Mouse (Mus musculus): ENCODE data around the gene Exoc6b. TPM values are rescaled to one million over a fixed set of nuclear protein-coding genes. Genes with fewer than 3 reads are reported as not detected.
A peak's percentile ranks its signal among the peaks of the same experiment; 100 is the strongest.

Gene Exoc6b
- polyA plus RNA-seq, 1 experiment = 5.8 TPM

- Histone ChIP-seq H3K4me1 (ENCODE audit: control insufficient read depth, insufficient read depth, low read length) (no peaks in the 10 kb centered on the region), H3K4me3 (replicated peaks; ENCODE audit: control insufficient read depth, low read depth, low read length) (no peak overlapping the region), H3K27ac (ENCODE audit: control insufficient read depth, insufficient read depth, low read depth, low read length, poor library complexity) (no peak overlapping the region)
- 13% methylated on average over 2 of the region's 2 CpGs for WGBS
- TF ChIP-seq CTCF (IDR thresholded peaks at IDR 0.05; ENCODE audit: control insufficient read depth, insufficient read depth, low read length) (no peak), POLR2A (IDR thresholded peaks at IDR 0.05; ENCODE audit: borderline replicate concordance, control insufficient read depth, low read depth, low read length) (no peak)
These were observed 5.7 kb upstream of the Exoc6b start for GRCm38 (mm10) chr6:85074996-85075395.

GRCm38 (mm10) chr6:85068322-85069022 lies 841 bp downstream of the Exoc6b start:
- Histone ChIP-seq H3K4me1 (ENCODE audit: control insufficient read depth, insufficient read depth, low read length) (no peaks in the 10 kb centered on the region; the same call in 1 of the 2 replicates), H3K4me3 (replicated peaks; ENCODE audit: control insufficient read depth, low read depth, low read length) (peak overlapping the region; percentile 91), H3K27ac (ENCODE audit: control insufficient read depth, insufficient read depth, low read depth, low read length, poor library complexity) (no peak overlapping the region)
- 2% methylated on average over 17 of the region's 17 CpGs for WGBS
- no peak for TF ChIP-seq POLR2A (IDR thresholded peaks at IDR 0.05; ENCODE audit: borderline replicate concordance, control insufficient read depth, low read depth, low read length)
- no peak for TF ChIP-seq CTCF (IDR thresholded peaks at IDR 0.05; ENCODE audit: control insufficient read depth, insufficient read depth, low read length)

GRCm38 (mm10) chr6:85057641-85058040 lies 11.7 kb downstream of the Exoc6b start:
- TF ChIP-seq POLR2A (IDR thresholded peaks at IDR 0.05; ENCODE audit: borderline replicate concordance, control insufficient read depth, low read depth, low read length) (no peak), CTCF (IDR thresholded peaks at IDR 0.05; ENCODE audit: control insufficient read depth, insufficient read depth, low read length) (no peak)
- WGBS = 69% methylated on average over 1 of the region's 1 CpGs
- no peak overlapping the region for H3K27ac ChIP-seq (ENCODE audit: control insufficient read depth, insufficient read depth, low read depth, low read length, poor library complexity)
- no peak overlapping the region for H3K4me3 ChIP-seq (replicated peaks; ENCODE audit: control insufficient read depth, low read depth, low read length)
- H3K4me1 ChIP-seq (ENCODE audit: control insufficient read depth, insufficient read depth, low read length) = no peaks in the 10 kb centered on the region

- TF ChIP-seq POLR2A (IDR thresholded peaks at IDR 0.05; ENCODE audit: borderline replicate concordance, control insufficient read depth, low read depth, low read length) (no peak), CTCF (IDR thresholded peaks at IDR 0.05; ENCODE audit: control insufficient read depth, insufficient read depth, low read length) (no peak)
- 52% methylated on average over 4 of the region's 4 CpGs for WGBS
These were observed 18.2 kb downstream of the Exoc6b start for GRCm38 (mm10) chr6:85051109-85051508.

GRCm38 (mm10) chr6:85046531-85046930 lies 22.8 kb downstream of the Exoc6b start:
- Histone ChIP-seq H3K4me3 (replicated peaks; ENCODE audit: control insufficient read depth, low read depth, low read length) (no peak overlapping the region), H3K4me1 (ENCODE audit: control insufficient read depth, insufficient read depth, low read length) (no peaks in the 10 kb centered on the region), H3K27ac (ENCODE audit: control insufficient read depth, insufficient read depth, low read depth, low read length, poor library complexity) (no peak overlapping the region)
- TF ChIP-seq CTCF (IDR thresholded peaks at IDR 0.05; ENCODE audit: control insufficient read depth, insufficient read depth, low read length) (no peak), POLR2A (IDR thresholded peaks at IDR 0.05; ENCODE audit: borderline replicate concordance, control insufficient read depth, low read depth, low read length) (no peak)
- 71% methylated on average over 3 of the region's 3 CpGs for WGBS

More at GRCm38 (mm10) chr6:85051109-85051508, 18.2 kb downstream of the Exoc6b start:
- Histone ChIP-seq H3K27ac (ENCODE audit: control insufficient read depth, insufficient read depth, low read depth, low read length, poor library complexity) (no peak overlapping the region), H3K4me1 (ENCODE audit: control insufficient read depth, insufficient read depth, low read length) (no peaks in the 10 kb centered on the region), H3K4me3 (replicated peaks; ENCODE audit: control insufficient read depth, low read depth, low read length) (no peak overlapping the region)

GRCm38 (mm10) chr6:85044621-85045152 lies 24.6 kb downstream of the Exoc6b start:
- H3K4me3 ChIP-seq (replicated peaks; ENCODE audit: control insufficient read depth, low read depth, low read length) = no peak overlapping the region
- no peak overlapping the region for H3K27ac ChIP-seq (ENCODE audit: control insufficient read depth, insufficient read depth, low read depth, low read length, poor library complexity)
- 83% methylated on average over 4 of the region's 4 CpGs for WGBS
- H3K4me1 ChIP-seq (ENCODE audit: control insufficient read depth, insufficient read depth, low read length) = no peaks in the 10 kb centered on the region
- no peak for TF ChIP-seq CTCF (IDR thresholded peaks at IDR 0.05; ENCODE audit: control insufficient read depth, insufficient read depth, low read length)
- no peak for TF ChIP-seq POLR2A (IDR thresholded peaks at IDR 0.05; ENCODE audit: borderline replicate concordance, control insufficient read depth, low read depth, low read length)

- 1% methylated on average over 6 of the region's 6 CpGs for WGBS
- TF ChIP-seq POLR2A (IDR thresholded peaks at IDR 0.05; ENCODE audit: borderline replicate concordance, control insufficient read depth, low read depth, low read length) (no peak), CTCF (IDR thresholded peaks at IDR 0.05; ENCODE audit: control insufficient read depth, insufficient read depth, low read length) (peak; percentile 65)
- Histone ChIP-seq H3K4me3 (replicated peaks; ENCODE audit: control insufficient read depth, low read depth, low read length) (no peak overlapping the region), H3K27ac (ENCODE audit: control insufficient read depth, insufficient read depth, low read depth, low read length, poor library complexity) (no peak overlapping the region), H3K4me1 (ENCODE audit: control insufficient read depth, insufficient read depth, low read length) (no peaks in the 10 kb centered on the region)
These were observed 31.6 kb downstream of the Exoc6b start for GRCm38 (mm10) chr6:85037677-85038076.

- 95% methylated on average over 1 of the region's 1 CpGs for WGBS
These were observed 39.6 kb downstream of the Exoc6b start for GRCm38 (mm10) chr6:85029671-85030070.

More at GRCm38 (mm10) chr6:85029671-85030070, 39.6 kb downstream of the Exoc6b start:
- Histone ChIP-seq H3K27ac (ENCODE audit: control insufficient read depth, insufficient read depth, low read depth, low read length, poor library complexity) (no peak overlapping the region), H3K4me1 (ENCODE audit: control insufficient read depth, insufficient read depth, low read length) (no peaks in the 10 kb centered on the region), H3K4me3 (replicated peaks; ENCODE audit: control insufficient read depth, low read depth, low read length) (no peak overlapping the region)
- TF ChIP-seq POLR2A (IDR thresholded peaks at IDR 0.05; ENCODE audit: borderline replicate concordance, control insufficient read depth, low read depth, low read length) (no peak), CTCF (IDR thresholded peaks at IDR 0.05; ENCODE audit: control insufficient read depth, insufficient read depth, low read length) (no peak)

Measured in bone marrow, adult 2 months (tissue).